Mouse (Mus musculus): Measurements from ENCODE around the gene Lrrc42.

- TF ChIP-seq CTCF (IDR thresholded peaks at IDR 0.05) (no peak), POLR2A (IDR thresholded peaks at IDR 0.05; ENCODE audit: insufficient read depth, low read depth, low read length) (no peak), EP300 (IDR thresholded peaks at IDR 0.05; ENCODE audit: insufficient read depth, low read depth, low read length) (no peak)
Measured at GRCm38 (mm10) chr4:107260001-107260400, 6.7 kb upstream of the Lrrc42 start.
